Mouse (Mus musculus) liver, adult 2 months (tissue): ENCODE measurements at regions not wholly inside any gene's neighbourhood (a gene's known extent, or its start where the extent isn't known, plus 50 kb on each side); places are given as distances from the start of the nearest gene placed in this dataset.

ENCODE experiments used
- DNase-seq: peaks from one replicate; pipeline ENCODE4 v3.0.0-alpha.2; 2011; ENCODE audit warnings: low read depth, low spot score; ENCODE audit errors: extremely low read depth
- H3K27ac ChIP-seq: fragments of 200-500 bp; replicated peaks from 2 replicates; pipeline ENCODE4 v1.5.1; 2012; ENCODE audit warnings: low read depth, mild to moderate bottlenecking, control low read depth, inconsistent platforms, low read length; ENCODE audit not compliant: insufficient read depth
- H3K27me3 ChIP-seq: fragments of 200-500 bp; 2 replicates; pipeline ENCODE4 v1.6.1; 2012; ENCODE audit warnings: mild to moderate bottlenecking, moderate library complexity, low read length, inconsistent platforms; ENCODE audit not compliant: control insufficient read depth, insufficient read depth
- H3K36me3 ChIP-seq: fragments of 200-500 bp; 2 replicates; pipeline ENCODE4 v1.6.1; 2012; ENCODE audit warnings: low read length, inconsistent platforms; ENCODE audit not compliant: control insufficient read depth, insufficient read depth
- H3K4me1 ChIP-seq: fragments of 200-500 bp; 2 replicates; pipeline ENCODE4 v1.6.1; 2011; ENCODE audit warnings: low read length; ENCODE audit not compliant: control insufficient read depth, insufficient read depth
- H3K4me3 ChIP-seq: fragments of 200-500 bp; 2 replicates; pipeline ENCODE4 v1.5.1; 2011; ENCODE audit warnings: low read depth, mild to moderate bottlenecking, control low read depth, low read length, moderate library complexity; ENCODE audit not compliant: insufficient read depth
- H3K79me2 ChIP-seq: fragments of 200-500 bp; 2 replicates; pipeline ENCODE4 v1.6.1; 2012; ENCODE audit warnings: inconsistent platforms, mild to moderate bottlenecking, low read length, moderate library complexity; ENCODE audit not compliant: control insufficient read depth, insufficient read depth
- H3K9ac ChIP-seq: fragments of 200-500 bp; 2 replicates; pipeline ENCODE4 v1.6.1; 2012; ENCODE audit warnings: low read depth, mild to moderate bottlenecking, control low read depth, inconsistent platforms, low read length
- CTCF ChIP-seq: fragments of 200-500 bp; IDR thresholded peaks from 2 replicates; pipeline ENCODE4 v1.5.1; 2011; ENCODE audit warnings: low read depth, low read length, control low read depth
- POLR2A ChIP-seq: fragments of 200-500 bp; IDR thresholded peaks from 2 replicates; pipeline ENCODE4 v1.6.1; 2011; ENCODE audit warnings: low read length, control low read depth; ENCODE audit not compliant: insufficient read depth; ENCODE audit errors: extremely low read depth
- WGBS: fragments of 180-500 bp; shearing (Covaris S2); methylation state at CpG from one replicate; pipeline ENCODE4 v1.1.7; 2018; 5-methylcytosine and 5-hydroxymethylcytosine counted together

- 68% methylated on average over 4 of the region's 4 CpGs for WGBS
- TF ChIP-seq POLR2A (no peak), CTCF (no peak)
- no peaks in the 10 kb centered on the region for H3K27me3 ChIP-seq
Measured at GRCm38 (mm10) chr3:8310379-8311128, 1299.3 kb downstream of the Zfp704 start.

GRCm38 (mm10) chr3:8307296-8307695 lies 1302.6 kb downstream of the Zfp704 start:
- Histone ChIP-seq H3K9ac (no peak overlapping the region), H3K36me3 (no peaks in the 10 kb centered on the region), H3K79me2 (no peaks in the 10 kb centered on the region), H3K4me3 (no peak overlapping the region), H3K27me3 (no peaks in the 10 kb centered on the region), H3K27ac (no peak overlapping the region), H3K4me1 (no peaks in the 10 kb centered on the region)
- DNase-seq = no peak
- TF ChIP-seq POLR2A = no peak
- TF ChIP-seq CTCF = no peak
- WGBS = 77% methylated on average over 3 of the region's 3 CpGs

More at GRCm38 (mm10) chr3:8310379-8311128, 1299.3 kb downstream of the Zfp704 start:
- no peaks in the 10 kb centered on the region for H3K36me3 ChIP-seq
- no peak overlapping the region for H3K9ac ChIP-seq
- no peak for DNase-seq
- H3K27ac ChIP-seq = no peak overlapping the region
- H3K4me3 ChIP-seq = no peak overlapping the region
- no peaks in the 10 kb centered on the region for H3K79me2 ChIP-seq
- H3K4me1 ChIP-seq = no peaks in the 10 kb centered on the region

- Histone ChIP-seq H3K4me3 (no peak overlapping the region), H3K4me1 (no peaks in the 10 kb centered on the region), H3K9ac (no peak overlapping the region), H3K79me2 (no peaks in the 10 kb centered on the region), H3K27ac (no peak overlapping the region), H3K36me3 (no peaks in the 10 kb centered on the region), H3K27me3 (no peaks in the 10 kb centered on the region)
- DNase-seq = no peak
- TF ChIP-seq POLR2A (no peak), CTCF (no peak)
Measured at GRCm38 (mm10) chr3:8304784-8305183, 1305.1 kb downstream of the Zfp704 start.

GRCm38 (mm10) chr3:8293036-8293435 lies 1316.8 kb downstream of the Zfp704 start:
- no peaks in the 10 kb centered on the region for H3K36me3 ChIP-seq
- DNase-seq = no peak
- no peaks in the 10 kb centered on the region for H3K27me3 ChIP-seq
- H3K4me1 ChIP-seq = no peaks in the 10 kb centered on the region
- TF ChIP-seq CTCF (no peak), POLR2A (no peak)
- no peak overlapping the region for H3K4me3 ChIP-seq
- no peaks in the 10 kb centered on the region for H3K79me2 ChIP-seq
- H3K9ac ChIP-seq = no peak overlapping the region
- WGBS = 66% methylated on average over 1 of the region's 1 CpGs
- no peak overlapping the region for H3K27ac ChIP-seq

- no peaks in the 10 kb centered on the region for H3K79me2 ChIP-seq
- WGBS = 79% methylated on average over 2 of the region's 2 CpGs
- H3K36me3 ChIP-seq = no peaks in the 10 kb centered on the region
- no peaks in the 10 kb centered on the region for H3K4me1 ChIP-seq
- TF ChIP-seq CTCF (no peak), POLR2A (no peak)
- no peak overlapping the region for H3K27ac ChIP-seq
- DNase-seq = no peak
- H3K27me3 ChIP-seq = no peaks in the 10 kb centered on the region
- no peak overlapping the region for H3K4me3 ChIP-seq
- H3K9ac ChIP-seq = no peak overlapping the region
Measured at GRCm38 (mm10) chr3:8289558-8289957, 1320.3 kb downstream of the Zfp704 start.

GRCm38 (mm10) chr3:8288437-8288836 lies 1321.4 kb downstream of the Zfp704 start:
- Histone ChIP-seq H3K36me3 (no peaks in the 10 kb centered on the region), H3K4me1 (no peaks in the 10 kb centered on the region), H3K9ac (no peak overlapping the region), H3K79me2 (no peaks in the 10 kb centered on the region), H3K27me3 (no peaks in the 10 kb centered on the region), H3K4me3 (no peak overlapping the region), H3K27ac (no peak overlapping the region)
- 47% methylated on average over 1 of the region's 1 CpGs for WGBS
- DNase-seq = no peak
- TF ChIP-seq POLR2A = no peak
